Mouse (Mus musculus) adrenal gland (tissue): ENCODE measurements around the gene Irf2bpl.

Experiments used
- intact Hi-C: fragments of 180-260 bp; cut with DNase I; formaldehyde crosslinking; loops from one replicate; pipeline ENCODE4 v1.15.1; 2025

Irf2bpl gene

GRCm38 (mm10) chr12:86832551-86833182, 51.9 kb downstream of the Irf2bpl start:
- intact Hi-C loops = loop anchor here (2.0 kb wide), 1 partner anchor 32 kb away; no protein-coding TSS in a partner anchor

GRCm38 (mm10) chr12:86831591-86832550, 52.7 kb downstream of the Irf2bpl start:
- intact Hi-C loops = loop anchor here (2.0 kb wide), 1 partner anchor 31 kb away; no protein-coding TSS in a partner anchor
